Mouse (Mus musculus): ENCODE measurements around the gene Spem1. TPM values are rescaled to one million over a fixed set of nuclear protein-coding genes. Genes with fewer than 3 reads are reported as not detected.
A peak's percentile ranks its signal among the peaks of the same experiment; 100 is the strongest.

Gene Spem1
- polyA plus RNA-seq, 1 experiment from 2014 or later: not detected

- H3K4me3 ChIP-seq (ENCODE audit: low read depth, low read length): no peak overlapping the region
- peak overlapping the region; percentile 8; the same call in 1 of the 2 replicates for H3K9ac ChIP-seq (ENCODE audit: low read depth, low read length)
- H3K4me2 ChIP-seq: peak overlapping the region; percentile 44
These were observed 32.7 kb upstream of the Spem1 start for GRCm38 (mm10) chr11:69854680-69855079.

GRCm38 (mm10) chr11:69853994-69854393 lies 32.0 kb upstream of the Spem1 start:
- WGBS (ENCODE audit: insufficient replicate concordance): 40% methylated on average over 7 of the region's 7 CpGs
- Histone ChIP-seq H3K9me3 (replicated peaks; ENCODE audit: control insufficient read depth, low read length) (no peaks in the 10 kb centered on the region), H3K4me2 (peak overlapping the region; percentile 42), H3K4me1 (ENCODE audit: control insufficient read depth, insufficient read depth, low read length) (peaks cover 13% of the 10 kb centered on the region; the same call in 1 of the 2 replicates), H3K36me3 (ENCODE audit: control insufficient read depth, insufficient read depth, low read length) (peaks cover 13% of the 10 kb centered on the region; the same call in 1 of the 2 replicates), H3K9ac (ENCODE audit: low read depth, low read length) (0 out of 2 replicates have a peak overlapping the region, but pooled peaks have one; percentile 16), H3K27ac (ENCODE audit: low read depth, low read length) (peak overlapping the region; percentile 73), H3K27me3 (ENCODE audit: control insufficient read depth, insufficient read depth, low read length) (peaks cover 27% of the 10 kb centered on the region), H3K4me3 (ENCODE audit: low read depth, low read length) (peak overlapping the region; percentile 6; the same call in 1 of the 2 replicates)
- peak; percentile 87 for ATAC-seq (replicated peaks; ENCODE audit: insufficient number of reproducible peaks, low FRiP score, low TSS enrichment)

More at GRCm38 (mm10) chr11:69854680-69855079, 32.7 kb upstream of the Spem1 start:
- Histone ChIP-seq H3K4me1 (ENCODE audit: control insufficient read depth, insufficient read depth, low read length) (peaks cover 13% of the 10 kb centered on the region; the same call in 1 of the 2 replicates), H3K9me3 (replicated peaks; ENCODE audit: control insufficient read depth, low read length) (no peaks in the 10 kb centered on the region), H3K27ac (ENCODE audit: low read depth, low read length) (peak overlapping the region; percentile 87), H3K36me3 (ENCODE audit: control insufficient read depth, insufficient read depth, low read length) (peaks cover 13% of the 10 kb centered on the region; the same call in 1 of the 2 replicates), H3K27me3 (ENCODE audit: control insufficient read depth, insufficient read depth, low read length) (peaks cover 32% of the 10 kb centered on the region)
- no peak for ATAC-seq (replicated peaks; ENCODE audit: insufficient number of reproducible peaks, low FRiP score, low TSS enrichment)
- WGBS (ENCODE audit: insufficient replicate concordance): 73% methylated on average over 10 of the region's 10 CpGs

GRCm38 (mm10) chr11:69850754-69851153 lies 28.8 kb upstream of the Spem1 start:
- Histone ChIP-seq H3K4me1 (ENCODE audit: control insufficient read depth, insufficient read depth, low read length) (peaks cover 22% of the 10 kb centered on the region; the same call in 1 of the 2 replicates), H3K4me3 (ENCODE audit: low read depth, low read length) (no peak overlapping the region), H3K9me3 (replicated peaks; ENCODE audit: control insufficient read depth, low read length) (no peaks in the 10 kb centered on the region), H3K27ac (ENCODE audit: low read depth, low read length) (no peak overlapping the region), H3K4me2 (no peak overlapping the region), H3K27me3 (ENCODE audit: control insufficient read depth, insufficient read depth, low read length) (peaks cover under 1% of the 10 kb centered on the region), H3K9ac (ENCODE audit: low read depth, low read length) (no peak overlapping the region), H3K36me3 (ENCODE audit: control insufficient read depth, insufficient read depth, low read length) (peaks cover 13% of the 10 kb centered on the region; the same call in 1 of the 2 replicates)
- 81% methylated on average over 8 of the region's 8 CpGs for WGBS (ENCODE audit: insufficient replicate concordance)
- no peak for ATAC-seq (replicated peaks; ENCODE audit: insufficient number of reproducible peaks, low FRiP score, low TSS enrichment)

- H3K36me3 ChIP-seq (ENCODE audit: control insufficient read depth, insufficient read depth, low read length): peaks cover 13% of the 10 kb centered on the region; the same call in 1 of the 2 replicates
These were observed 27.9 kb upstream of the Spem1 start for GRCm38 (mm10) chr11:69849884-69850283.

GRCm38 (mm10) chr11:69849128-69849527 lies 27.1 kb upstream of the Spem1 start:
- 79% methylated on average over 9 of the region's 9 CpGs for WGBS (ENCODE audit: insufficient replicate concordance)
- H3K4me1 ChIP-seq (ENCODE audit: control insufficient read depth, insufficient read depth, low read length): peaks cover 15% of the 10 kb centered on the region
- no peak for ATAC-seq (replicated peaks; ENCODE audit: insufficient number of reproducible peaks, low FRiP score, low TSS enrichment)
- H3K4me3 ChIP-seq (ENCODE audit: low read depth, low read length): no peak overlapping the region
- H3K36me3 ChIP-seq (ENCODE audit: control insufficient read depth, insufficient read depth, low read length): peaks cover 13% of the 10 kb centered on the region; the same call in 1 of the 2 replicates
- no peaks in the 10 kb centered on the region for H3K9me3 ChIP-seq (replicated peaks; ENCODE audit: control insufficient read depth, low read length)
- no peak overlapping the region; the same call in 1 of the 2 replicates for H3K4me2 ChIP-seq
- H3K27me3 ChIP-seq (ENCODE audit: control insufficient read depth, insufficient read depth, low read length): no peaks in the 10 kb centered on the region
- H3K9ac ChIP-seq (ENCODE audit: low read depth, low read length): no peak overlapping the region
- H3K27ac ChIP-seq (ENCODE audit: low read depth, low read length): no peak overlapping the region

More at GRCm38 (mm10) chr11:69849884-69850283, 27.9 kb upstream of the Spem1 start:
- no peaks in the 10 kb centered on the region; the same call in 1 of the 2 replicates for H3K27me3 ChIP-seq (ENCODE audit: control insufficient read depth, insufficient read depth, low read length)
- ATAC-seq (replicated peaks; ENCODE audit: insufficient number of reproducible peaks, low FRiP score, low TSS enrichment): no peak
- no peak overlapping the region for H3K4me2 ChIP-seq
- WGBS (ENCODE audit: insufficient replicate concordance): 93% methylated on average over 15 of the region's 15 CpGs
- H3K9ac ChIP-seq (ENCODE audit: low read depth, low read length): no peak overlapping the region
- H3K4me3 ChIP-seq (ENCODE audit: low read depth, low read length): no peak overlapping the region
- no peak overlapping the region for H3K27ac ChIP-seq (ENCODE audit: low read depth, low read length)
- H3K9me3 ChIP-seq (replicated peaks; ENCODE audit: control insufficient read depth, low read length): no peaks in the 10 kb centered on the region
- peaks cover 18% of the 10 kb centered on the region for H3K4me1 ChIP-seq (ENCODE audit: control insufficient read depth, insufficient read depth, low read length)

GRCm38 (mm10) chr11:69848021-69848420 lies 26.0 kb upstream of the Spem1 start:
- H3K4me3 ChIP-seq (ENCODE audit: low read depth, low read length): 0 out of 2 replicates have a peak overlapping the region, but pooled peaks have one; percentile 74
- peak overlapping the region; percentile 89 for H3K4me2 ChIP-seq
- H3K27me3 ChIP-seq (ENCODE audit: control insufficient read depth, insufficient read depth, low read length): no peaks in the 10 kb centered on the region
- no peaks in the 10 kb centered on the region for H3K9me3 ChIP-seq (replicated peaks; ENCODE audit: control insufficient read depth, low read length)
- H3K27ac ChIP-seq (ENCODE audit: low read depth, low read length): no peak overlapping the region
- peaks cover 15% of the 10 kb centered on the region for H3K4me1 ChIP-seq (ENCODE audit: control insufficient read depth, insufficient read depth, low read length)
- no peak for ATAC-seq (replicated peaks; ENCODE audit: insufficient number of reproducible peaks, low FRiP score, low TSS enrichment)
- H3K9ac ChIP-seq (ENCODE audit: low read depth, low read length): no peak overlapping the region
- 96% methylated on average over 6 of the region's 6 CpGs for WGBS (ENCODE audit: insufficient replicate concordance)
- peaks cover 13% of the 10 kb centered on the region; the same call in 1 of the 2 replicates for H3K36me3 ChIP-seq (ENCODE audit: control insufficient read depth, insufficient read depth, low read length)

- Histone ChIP-seq H3K4me2 (peak overlapping the region; percentile 89), H3K27ac (ENCODE audit: low read depth, low read length) (peak overlapping the region; percentile 90)
- 12% methylated on average over 37 of the region's 37 CpGs for WGBS (ENCODE audit: insufficient replicate concordance)
These were observed 25.0 kb upstream of the Spem1 start for GRCm38 (mm10) chr11:69846738-69847688.

GRCm38 (mm10) chr11:69846198-69846680 lies 24.3 kb upstream of the Spem1 start, which contains the start of gene Plscr3:
Gene Plscr3 (plus strand): TSS chr11:69846376.
- H3K27me3 ChIP-seq (ENCODE audit: control insufficient read depth, insufficient read depth, low read length): no peaks in the 10 kb centered on the region
- H3K9me3 ChIP-seq (replicated peaks; ENCODE audit: control insufficient read depth, low read length): no peaks in the 10 kb centered on the region
- under 1% methylated on average over 36 of the region's 38 CpGs for whole genome bisulfite sequencing (ENCODE audit: insufficient replicate concordance)
- H3K9ac ChIP-seq (ENCODE audit: low read depth, low read length): peak within 1 kb of the TSS; percentile 92
- peak within 1 kb of the TSS; percentile 89 for H3K4me2 ChIP-seq
- H3K4me1 ChIP-seq (ENCODE audit: control insufficient read depth, insufficient read depth, low read length): peaks cover 15% of the 10 kb centered on the region
- peaks cover 11% of the 10 kb centered on the region; the same call in 1 of the 2 replicates for H3K36me3 ChIP-seq (ENCODE audit: control insufficient read depth, insufficient read depth, low read length)
- peak within 1 kb of the TSS; percentile 74 for H3K4me3 ChIP-seq (ENCODE audit: low read depth, low read length)
- H3K27ac ChIP-seq (ENCODE audit: low read depth, low read length): peak within 1 kb of the TSS; percentile 90
- ATAC-seq (replicated peaks; ENCODE audit: insufficient number of reproducible peaks, low FRiP score, low TSS enrichment): peak; percentile 91

More at GRCm38 (mm10) chr11:69846738-69847688, 25.0 kb upstream of the Spem1 start:
- Histone ChIP-seq H3K27me3 (ENCODE audit: control insufficient read depth, insufficient read depth, low read length) (no peaks in the 10 kb centered on the region), H3K36me3 (ENCODE audit: control insufficient read depth, insufficient read depth, low read length) (peaks cover 13% of the 10 kb centered on the region; the same call in 1 of the 2 replicates), H3K4me1 (ENCODE audit: control insufficient read depth, insufficient read depth, low read length) (peaks cover 15% of the 10 kb centered on the region), H3K9ac (ENCODE audit: low read depth, low read length) (peak overlapping the region; percentile 92), H3K4me3 (ENCODE audit: low read depth, low read length) (peak overlapping the region; percentile 74), H3K9me3 (replicated peaks; ENCODE audit: control insufficient read depth, low read length) (no peaks in the 10 kb centered on the region)
- peak; percentile 39 for ATAC-seq (replicated peaks; ENCODE audit: insufficient number of reproducible peaks, low FRiP score, low TSS enrichment)

Measured in heart, embryonic 11.5 days (tissue).